Mouse (Mus musculus) liver, embryonic 15.5 days (tissue): Measurements from ENCODE around the gene Sept12. TPM values are rescaled to one million over a fixed set of nuclear protein-coding genes. Genes with fewer than 3 reads are reported as not detected.

Experiments used
- ATAC-seq: fragments of 200-750 bp; cut with Nextera tagmentation; 2 replicates; pipeline ENCODE4 v1.8.0; 2017; ENCODE audit warnings: moderate number of reproducible peaks, mild to moderate bottlenecking, moderate library complexity; ENCODE audit not compliant: insufficient read depth
- H3K27ac ChIP-seq: fragments of 300-500 bp; sonication (generic); replicated peaks from 2 replicates; pipeline ENCODE4 v1.5.1; 2015; ENCODE audit warnings: mild to moderate bottlenecking, inconsistent platforms
- H3K27me3 ChIP-seq: fragments of 300-500 bp; sonication (generic); 2 replicates; pipeline ENCODE4 v1.6.1; 2015; ENCODE audit warnings: mild to moderate bottlenecking, inconsistent platforms
- H3K36me3 ChIP-seq: fragments of 300-500 bp; sonication (generic); replicated peaks from 2 replicates; pipeline ENCODE4 v1.6.1; 2015; ENCODE audit warnings: moderate library complexity, mild to moderate bottlenecking, inconsistent platforms
- H3K4me1 ChIP-seq: fragments of 300-500 bp; sonication (generic); replicated peaks from 2 replicates; pipeline ENCODE4 v1.6.1; 2015; ENCODE audit warnings: inconsistent platforms
- H3K4me2 ChIP-seq: fragments of 300-500 bp; sonication (generic); 2 replicates; pipeline ENCODE4 v1.6.1; 2015; ENCODE audit warnings: moderate library complexity, mild to moderate bottlenecking, inconsistent platforms
- H3K4me3 ChIP-seq: fragments of 300-500 bp; sonication (generic); replicated peaks from 2 replicates; pipeline ENCODE4 v1.5.1; 2015; ENCODE audit warnings: mild to moderate bottlenecking, inconsistent platforms
- H3K9ac ChIP-seq: fragments of 300-500 bp; sonication (generic); 2 replicates; pipeline ENCODE4 v1.6.1; 2015; ENCODE audit warnings: moderate library complexity, mild to moderate bottlenecking, inconsistent platforms
- H3K9me3 ChIP-seq: fragments of 300-500 bp; sonication (generic); replicated peaks from 2 replicates; pipeline ENCODE4 v1.6.1; 2016; ENCODE audit warnings: inconsistent platforms
- WGBS: fragments of 180-500 bp; shearing (Covaris S2); methylation state at CpG from one replicate; pipeline ENCODE4 v1.1.7; 2015; ENCODE audit warnings: mixed read lengths; ENCODE audit not compliant: insufficient replicate concordance; 5-methylcytosine and 5-hydroxymethylcytosine counted together
- polyA plus RNA-seq: library from polyadenylated mRNA; unstranded; fragments of >200 nt; fragmentation: Nextera tagmentation; extraction: Ambion mirVana; gene quantifications from 2 replicates; pipeline ENCODE4 v1.2.1, GENCODE M21; 2015

Gene Sept12
- polyA plus RNA-seq, result not detected in 2 replicates

DNA sequence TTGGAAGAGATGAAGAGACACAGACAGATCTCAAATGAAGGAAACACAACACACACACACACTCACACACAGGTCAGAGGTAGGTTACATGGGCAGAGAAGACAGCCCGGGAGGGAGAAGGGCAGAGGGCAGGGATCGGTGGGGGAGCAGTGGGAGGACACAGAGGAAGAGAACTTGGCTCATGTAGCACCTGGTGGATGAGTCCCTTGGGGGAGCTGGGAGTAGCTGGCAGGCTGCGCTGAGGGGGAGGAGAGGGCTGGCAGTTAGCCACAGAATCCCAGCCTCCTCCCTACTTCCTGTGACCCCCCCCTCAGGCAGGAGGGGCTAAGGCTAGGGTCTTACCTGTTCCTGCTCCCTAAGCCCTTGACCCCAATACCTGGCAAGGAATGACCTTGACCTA is at the start of gene Sept12:
Sept12 (minus strand) TSS at position 300 of the 400 bp plus-strand sequence.
- Histone ChIP-seq H3K27me3 (0 out of 2 replicates have a peak, but pooled peaks cover 6% of the 10 kb centered on the region), H3K9me3 (no peaks in the 10 kb centered on the region), H3K4me1 (peaks cover 7% of the 10 kb centered on the region; the same call in 1 of the 2 replicates), H3K36me3 (no peaks in the 10 kb centered on the region), H3K4me2 (no peak within 1 kb of the TSS), H3K27ac (no peak within 1 kb of the TSS), H3K9ac (no peak within 1 kb of the TSS), H3K4me3 (no peak within 1 kb of the TSS)
- no peak for ATAC-seq
- 36% methylated on average over 3 of the region's 3 CpGs for WGBS

DNA sequence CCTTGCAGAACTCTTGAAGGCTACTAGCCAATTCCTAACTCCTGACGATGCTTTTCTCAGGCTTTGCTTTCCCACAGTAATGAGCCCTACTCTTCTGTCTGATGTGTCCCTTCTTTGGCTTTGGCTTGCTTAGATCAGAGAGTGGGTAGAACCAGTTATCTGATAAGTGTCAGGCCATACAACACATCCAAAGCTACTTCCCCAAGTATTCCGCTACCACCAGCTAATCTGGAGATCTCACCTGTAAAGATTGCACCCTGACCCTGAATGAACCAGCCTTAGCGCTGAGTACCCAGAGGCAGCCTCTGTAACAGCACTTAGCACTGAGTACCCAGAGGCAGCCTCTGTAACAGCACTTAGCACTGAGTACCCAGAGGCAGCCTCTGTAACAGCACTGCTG is 47.7 kb upstream of the Sept12 start:
- no peak overlapping the region for H3K4me2 ChIP-seq
- no peaks in the 10 kb centered on the region for H3K27me3 ChIP-seq
- no peak overlapping the region for H3K27ac ChIP-seq
- peaks cover 72% of the 10 kb centered on the region for H3K36me3 ChIP-seq
- 87% methylated on average over 3 of the region's 3 CpGs for WGBS
- H3K4me1 ChIP-seq, result peaks cover 21% of the 10 kb centered on the region
- no peak overlapping the region for H3K9ac ChIP-seq
- no peaks in the 10 kb centered on the region for H3K9me3 ChIP-seq
- H3K4me3 ChIP-seq, result no peak overlapping the region
- no peak for ATAC-seq

- H3K9me3 ChIP-seq, result no peaks in the 10 kb centered on the region
- no peaks in the 10 kb centered on the region for H3K4me1 ChIP-seq
- peaks cover 97% of the 10 kb centered on the region for H3K36me3 ChIP-seq
- WGBS, result 85% methylated on average over 5 of the region's 5 CpGs
- H3K27me3 ChIP-seq, result no peaks in the 10 kb centered on the region
- H3K27ac ChIP-seq, result no peak overlapping the region
- no peak for ATAC-seq
- H3K4me3 ChIP-seq, result no peak overlapping the region
- no peak overlapping the region for H3K9ac ChIP-seq
- H3K4me2 ChIP-seq, result no peak overlapping the region
These were observed 39.1 kb upstream of the Sept12 start for GRCm38 (mm10) chr16:5036649-5037234.

DNA sequence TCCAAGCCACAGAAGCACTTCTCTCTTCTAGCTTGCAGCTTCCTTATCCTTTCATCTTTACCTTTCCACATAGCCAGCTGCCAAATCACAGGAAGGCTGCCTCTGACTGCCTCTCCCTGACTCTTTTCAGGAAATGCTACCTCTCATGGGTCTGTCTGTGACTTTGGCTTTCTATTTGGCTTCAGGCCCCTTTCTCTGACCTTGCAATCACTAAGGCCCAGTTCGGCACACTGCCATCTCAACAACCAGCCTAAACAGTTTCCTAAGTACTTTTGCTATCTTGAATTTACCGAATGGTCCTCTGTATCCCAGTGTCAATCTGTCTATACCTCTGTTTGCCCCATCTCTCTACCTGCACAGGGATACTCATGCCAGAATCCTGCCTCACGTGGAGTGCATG is 37.9 kb upstream of the Sept12 start:
- Histone ChIP-seq H3K9me3 (no peaks in the 10 kb centered on the region), H3K4me3 (no peak overlapping the region), H3K4me1 (no peaks in the 10 kb centered on the region), H3K36me3 (peaks cover 97% of the 10 kb centered on the region), H3K27me3 (no peaks in the 10 kb centered on the region), H3K27ac (no peak overlapping the region), H3K9ac (no peak overlapping the region), H3K4me2 (no peak overlapping the region)
- 83% methylated on average over 3 of the region's 3 CpGs for whole genome bisulfite sequencing
- ATAC-seq, result no peak

- peak; percentile 47; the same call in 1 of the 2 replicates for ATAC-seq
- Histone ChIP-seq H3K27ac (no peak overlapping the region), H3K9ac (no peak overlapping the region), H3K4me3 (no peak overlapping the region), H3K27me3 (no peaks in the 10 kb centered on the region), H3K4me1 (no peaks in the 10 kb centered on the region; the same call in 1 of the 2 replicates), H3K4me2 (no peak overlapping the region), H3K9me3 (no peaks in the 10 kb centered on the region), H3K36me3 (peaks cover 100% of the 10 kb centered on the region)
- 43% methylated on average over 2 of the region's 2 CpGs for WGBS
These were observed 32.2 kb upstream of the Sept12 start for GRCm38 (mm10) chr16:5029847-5030246.

DNA sequence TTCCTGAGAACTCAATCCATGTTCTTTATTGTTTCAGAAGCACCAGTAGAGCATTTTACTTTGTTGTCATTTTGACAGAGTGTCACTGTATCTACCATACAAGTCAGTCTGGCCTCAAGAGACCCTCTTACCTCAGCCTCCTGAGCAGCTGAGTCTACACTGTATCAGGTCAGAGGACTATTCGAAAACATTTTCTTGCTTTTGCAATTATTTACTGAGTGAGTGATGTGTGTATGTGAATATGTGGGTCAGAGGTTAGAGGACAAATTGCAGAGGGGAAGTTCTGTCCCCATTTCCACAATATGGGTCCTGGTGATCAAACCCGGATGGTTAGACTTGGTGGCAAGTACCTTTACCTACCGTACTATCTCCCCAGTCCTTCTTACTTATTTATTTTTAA is 26.4 kb upstream of the Sept12 start:
- no peak overlapping the region for H3K4me3 ChIP-seq
- no peak overlapping the region for H3K4me2 ChIP-seq
- H3K27me3 ChIP-seq, result no peaks in the 10 kb centered on the region
- peak; percentile 22; the same call in 1 of the 2 replicates for ATAC-seq
- no peak overlapping the region for H3K9ac ChIP-seq
- H3K27ac ChIP-seq, result no peak overlapping the region
- H3K36me3 ChIP-seq, result peaks cover 99% of the 10 kb centered on the region
- H3K4me1 ChIP-seq, result no peaks in the 10 kb centered on the region
- H3K9me3 ChIP-seq, result no peaks in the 10 kb centered on the region
- 83% methylated on average over 3 of the region's 3 CpGs for WGBS

DNA sequence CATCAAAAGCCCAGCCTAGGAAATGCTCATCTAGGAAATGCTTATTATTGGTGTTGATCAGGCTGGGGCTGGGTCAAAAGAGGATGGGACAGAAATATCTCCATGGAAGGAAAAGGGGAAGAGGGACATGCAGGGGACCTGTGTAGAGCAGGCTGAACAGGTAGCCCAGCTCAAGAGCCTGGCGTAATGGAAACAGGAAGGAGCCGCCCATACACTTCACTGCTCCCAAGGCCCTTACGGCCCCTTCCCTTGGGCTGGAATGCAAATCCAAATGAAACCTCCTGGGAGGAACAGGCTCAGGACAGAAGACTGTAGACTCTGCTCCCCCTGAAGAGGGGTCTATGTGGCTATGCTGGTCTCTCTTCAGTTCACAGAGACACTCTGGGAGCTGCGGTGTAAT is 16.9 kb upstream of the Sept12 start:
- H3K9me3 ChIP-seq, result no peaks in the 10 kb centered on the region
- no peak overlapping the region for H3K4me3 ChIP-seq
- no peak overlapping the region for H3K9ac ChIP-seq
- ATAC-seq, result no peak
- peaks cover 55% of the 10 kb centered on the region for H3K36me3 ChIP-seq
- H3K4me1 ChIP-seq, result peaks cover 39% of the 10 kb centered on the region
- WGBS, result 96% methylated on average over 4 of the region's 4 CpGs
- H3K4me2 ChIP-seq, result no peak overlapping the region
- H3K27me3 ChIP-seq, result peaks cover 10% of the 10 kb centered on the region; the same call in 1 of the 2 replicates
- no peak overlapping the region; the same call in 1 of the 2 replicates for H3K27ac ChIP-seq

- Histone ChIP-seq H3K9ac (peak within 1 kb of the TSS; percentile 65), H3K9me3 (no peaks in the 10 kb centered on the region), H3K4me1 (peaks cover 47% of the 10 kb centered on the region), H3K4me2 (peak within 1 kb of the TSS; percentile 94), H3K36me3 (peaks cover 45% of the 10 kb centered on the region), H3K27ac (peak within 1 kb of the TSS; percentile 58), H3K4me3 (peak within 1 kb of the TSS; percentile 72), H3K27me3 (peaks cover 10% of the 10 kb centered on the region; the same call in 1 of the 2 replicates)
- ATAC-seq, result peak; percentile 90
- under 1% methylated on average over 63 of the region's 63 CpGs for WGBS
These were observed 15.6 kb upstream of the Sept12 start, which contains the start of gene Rogdi for GRCm38 (mm10) chr16:5013054-5013838. Rogdi (minus strand) TSS chr16:5013553.

DNA sequence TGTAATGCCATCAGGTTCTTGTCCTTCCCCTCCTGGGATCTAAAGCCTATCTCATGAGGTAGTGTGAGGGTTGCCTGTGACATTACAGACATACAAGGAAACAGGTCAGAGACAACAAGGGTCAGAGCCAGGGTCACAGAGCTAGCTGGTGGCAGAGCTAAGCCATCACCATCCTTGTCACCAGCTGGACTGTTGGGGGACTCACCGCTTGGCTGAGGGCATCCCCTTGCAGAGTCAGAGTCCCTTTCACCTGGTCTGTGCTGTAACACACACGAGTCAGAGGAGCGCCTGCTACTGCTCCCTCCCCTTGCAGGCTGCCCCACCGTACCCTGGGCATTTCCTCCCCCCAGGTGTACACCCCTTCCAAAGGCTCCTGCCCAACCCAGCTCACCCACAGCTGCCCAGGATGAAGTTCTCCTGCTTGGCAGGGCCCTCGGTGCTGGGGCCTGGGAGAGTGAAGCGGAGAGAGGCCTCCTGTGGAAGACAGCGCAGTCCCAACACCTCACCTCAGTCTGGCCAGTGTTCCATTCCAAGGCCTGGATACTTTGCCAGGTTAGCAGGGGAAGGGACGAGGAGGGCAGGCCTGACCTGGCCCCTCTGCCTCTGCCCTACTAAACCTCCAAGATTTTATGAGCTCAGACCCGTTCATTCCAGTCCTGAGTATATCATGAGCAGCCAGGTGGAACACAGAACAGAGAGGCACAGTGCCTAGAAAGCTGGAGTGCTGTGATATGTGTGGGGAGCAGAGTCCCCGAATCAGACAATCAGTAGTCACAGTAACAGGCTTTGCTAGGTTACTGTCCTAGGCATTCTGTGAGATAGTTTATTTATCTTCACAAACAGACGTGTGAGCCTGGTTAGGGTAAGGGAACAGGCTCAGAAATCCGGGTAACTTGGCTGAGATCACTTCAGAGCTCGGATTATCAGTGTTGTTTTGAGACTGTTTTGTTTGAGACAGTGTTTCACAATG is 14.7 kb upstream of the Sept12 start:
- H3K4me1 ChIP-seq, result peaks cover 52% of the 10 kb centered on the region
- peak overlapping the region; percentile 94 for H3K4me2 ChIP-seq
- H3K9me3 ChIP-seq, result no peaks in the 10 kb centered on the region
- H3K9ac ChIP-seq, result peak overlapping the region; percentile 65
- peak overlapping the region; percentile 58 for H3K27ac ChIP-seq
- WGBS, result 39% methylated on average over 13 of the region's 13 CpGs
- H3K27me3 ChIP-seq, result peaks cover 10% of the 10 kb centered on the region; the same call in 1 of the 2 replicates
- peak overlapping the region; percentile 72 for H3K4me3 ChIP-seq
- ATAC-seq, result peak; percentile 42
- peaks cover 36% of the 10 kb centered on the region for H3K36me3 ChIP-seq

- H3K27ac ChIP-seq, result peak overlapping the region; percentile 33; the same call in 1 of the 2 replicates
- H3K9me3 ChIP-seq, result no peaks in the 10 kb centered on the region
- ATAC-seq, result no peak
- peaks cover 10% of the 10 kb centered on the region; the same call in 1 of the 2 replicates for H3K27me3 ChIP-seq
- 0 out of 2 replicates have a peak overlapping the region, but pooled peaks have one; percentile 2 for H3K9ac ChIP-seq
- peaks cover 25% of the 10 kb centered on the region for H3K36me3 ChIP-seq
- no peak overlapping the region for H3K4me3 ChIP-seq
- peak overlapping the region; percentile 94 for H3K4me2 ChIP-seq
- 47% methylated on average over 7 of the region's 7 CpGs for WGBS
- H3K4me1 ChIP-seq, result peaks cover 56% of the 10 kb centered on the region
These were observed 13.6 kb upstream of the Sept12 start for GRCm38 (mm10) chr16:5011285-5011684.
